Mouse (Mus musculus): ENCODE measurements at regions not wholly inside any gene's neighbourhood (a gene's known extent, or its start where the extent isn't known, plus 50 kb on each side); places are given as distances from the start of the nearest gene placed in this dataset.

- Histone ChIP-seq H3K36me3 (ENCODE audit: control insufficient read depth in 1 of 2, insufficient read depth in 2 of 2, low read length in 2 of 2) (no peaks in the 10 kb centered on the region), H3K27ac (ENCODE audit: control insufficient read depth, low read depth, low read length) (no peak overlapping the region), H3K4me1 (ENCODE audit: control insufficient read depth in 1 of 2, insufficient read depth in 2 of 2, low read length in 2 of 2) (no peaks in the 10 kb centered on the region), H3K79me2 (ENCODE audit: control insufficient read depth, insufficient read depth, low read length, poor library complexity) (no peaks in the 10 kb centered on the region), H3K4me3 (ENCODE audit: control insufficient read depth in 1 of 2, insufficient read depth in 1 of 2, low read depth in 2 of 2, low read length in 2 of 2) (no peak overlapping the region), H3K27me3 (ENCODE audit: control insufficient read depth in 1 of 2, insufficient read depth in 2 of 2, low read length in 2 of 2) (no peaks in the 10 kb centered on the region), H3K9ac (ENCODE audit: control insufficient read depth, low read depth, low read length, poor library complexity, severe bottlenecking) (no peak overlapping the region), H3K9me3 (replicated peaks; ENCODE audit: insufficient read depth, low read length) (no peaks in the 10 kb centered on the region)
- DNase-seq (ENCODE audit: low read depth, low spot score): no peak
- TF ChIP-seq HCFC1 (IDR thresholded peaks at IDR 0.05; ENCODE audit: low read depth, low read length) (no peak), USF2 (IDR thresholded peaks at IDR 0.05; ENCODE audit: borderline replicate concordance in 1 of 2, insufficient read depth in 1 of 2, low read depth in 1 of 2, low read length in 2 of 2) (no peak), ZMIZ1 (IDR thresholded peaks at IDR 0.05; ENCODE audit: low read depth, low read length) (no peak), USF1 (IDR thresholded peaks at IDR 0.05; ENCODE audit: low read depth, low read length) (no peak), UBTF (IDR thresholded peaks at IDR 0.05; ENCODE audit: borderline replicate concordance, insufficient read depth, low read depth, low read length) (no peak), MXI1 (IDR thresholded peaks at IDR 0.05; ENCODE audit: low read depth, low read length) (no peak), ZNF384 (IDR thresholded peaks at IDR 0.05; ENCODE audit: low read depth, low read length) (no peak), CTCF (IDR thresholded peaks at IDR 0.05 in 2 of 3, conservative IDR thresholded peaks at IDR 0.05 in 1 of 3; ENCODE audit: control insufficient read depth in 1 of 3, insufficient read depth in 1 of 3, low read depth in 2 of 3, low read length in 3 of 3, poor library complexity in 1 of 3, severe bottlenecking in 1 of 3) (no peak), ZC3H11A (IDR thresholded peaks at IDR 0.05; ENCODE audit: low read depth, low read length) (no peak)
Observed at GRCm38 (mm10) chrX:158195536-158195935, 152.4 kb upstream of the Cnksr2 start.

DNA sequence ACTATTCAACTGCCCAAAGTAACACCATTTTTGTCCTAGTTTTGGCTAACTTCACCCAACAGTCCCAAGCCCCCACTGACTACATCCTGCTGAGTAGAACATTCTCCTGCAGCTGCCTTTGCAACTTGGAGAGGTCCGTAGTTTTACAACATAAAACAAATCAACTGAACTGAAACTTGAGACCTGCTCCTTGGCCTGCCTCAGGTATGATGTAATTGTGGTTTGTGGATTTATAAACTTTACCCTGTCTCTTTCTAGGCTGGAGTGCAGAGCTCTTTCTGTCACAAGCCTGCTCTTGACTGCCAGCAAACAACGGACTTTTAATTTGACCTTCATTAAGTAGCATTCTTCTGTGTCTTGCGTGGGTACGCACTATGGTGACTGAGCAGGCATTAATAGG lies 138.4 kb upstream of the Cnksr2 start:
- no peak for TF ChIP-seq TCF12 (IDR thresholded peaks at IDR 0.05; ENCODE audit: low read depth, low read length)
- TF ChIP-seq GATA1 (IDR thresholded peaks at IDR 0.05; ENCODE audit: low read depth, low read length): no peak
- no peak for TF ChIP-seq ZKSCAN1 (IDR thresholded peaks at IDR 0.05; ENCODE audit: low read depth, low read length)
- H3K9ac ChIP-seq (ENCODE audit: control insufficient read depth, low read depth, low read length, poor library complexity, severe bottlenecking): no peak overlapping the region
- no peaks in the 10 kb centered on the region for H3K27me3 ChIP-seq (ENCODE audit: control insufficient read depth in 1 of 2, insufficient read depth in 2 of 2, low read length in 2 of 2)
- no peaks in the 10 kb centered on the region for H3K79me2 ChIP-seq (ENCODE audit: control insufficient read depth, insufficient read depth, low read length, poor library complexity)
- no peaks in the 10 kb centered on the region for H3K36me3 ChIP-seq (ENCODE audit: control insufficient read depth in 1 of 2, insufficient read depth in 2 of 2, low read length in 2 of 2)
- DNase-seq (ENCODE audit: low read depth, low spot score): no peak
- no peaks in the 10 kb centered on the region for H3K9me3 ChIP-seq (replicated peaks; ENCODE audit: insufficient read depth, low read length)
- H3K27ac ChIP-seq (ENCODE audit: control insufficient read depth, low read depth, low read length): no peak overlapping the region
- H3K4me3 ChIP-seq (ENCODE audit: control insufficient read depth in 1 of 2, insufficient read depth in 1 of 2, low read depth in 2 of 2, low read length in 2 of 2): no peak overlapping the region
- no peaks in the 10 kb centered on the region for H3K4me1 ChIP-seq (ENCODE audit: control insufficient read depth in 1 of 2, insufficient read depth in 2 of 2, low read length in 2 of 2)

GRCm38 (mm10) chrX:158180356-158180755 lies 137.3 kb upstream of the Cnksr2 start:
- Histone ChIP-seq H3K79me2 (ENCODE audit: control insufficient read depth, insufficient read depth, low read length, poor library complexity) (no peaks in the 10 kb centered on the region), H3K9ac (ENCODE audit: control insufficient read depth, low read depth, low read length, poor library complexity, severe bottlenecking) (no peak overlapping the region), H3K27me3 (ENCODE audit: control insufficient read depth in 1 of 2, insufficient read depth in 2 of 2, low read length in 2 of 2) (no peaks in the 10 kb centered on the region), H3K27ac (ENCODE audit: control insufficient read depth, low read depth, low read length) (no peak overlapping the region), H3K4me3 (ENCODE audit: control insufficient read depth in 1 of 2, insufficient read depth in 1 of 2, low read depth in 2 of 2, low read length in 2 of 2) (no peak overlapping the region), H3K4me1 (ENCODE audit: control insufficient read depth in 1 of 2, insufficient read depth in 2 of 2, low read length in 2 of 2) (no peaks in the 10 kb centered on the region), H3K36me3 (ENCODE audit: control insufficient read depth in 1 of 2, insufficient read depth in 2 of 2, low read length in 2 of 2) (no peaks in the 10 kb centered on the region), H3K9me3 (replicated peaks; ENCODE audit: insufficient read depth, low read length) (no peaks in the 10 kb centered on the region)
- no peak for DNase-seq (ENCODE audit: low read depth, low spot score)
- TF ChIP-seq JUND (IDR thresholded peaks at IDR 0.05; ENCODE audit: low read depth, low read length) (no peak), GABPA (IDR thresholded peaks at IDR 0.05; ENCODE audit: low read depth, low read length) (no peak), ETS1 (IDR thresholded peaks at IDR 0.05; ENCODE audit: low read depth, low read length) (no peak)
